Mouse (Mus musculus) ovary, postnatal 14 days (tissue): Measurements from ENCODE around the gene Gm15127.
"Not testable (repeated sequence)": the region's sequence is repeated elsewhere in the genome, so short reads cannot be mapped to it uniquely, and the experiment has no call there.

ENCODE experiments used
- DNase-seq: peaks from one replicate; pipeline ENCODE4 v3.0.0; 2022; ENCODE audit warnings: low spot score

Gene Gm15127

DNA sequence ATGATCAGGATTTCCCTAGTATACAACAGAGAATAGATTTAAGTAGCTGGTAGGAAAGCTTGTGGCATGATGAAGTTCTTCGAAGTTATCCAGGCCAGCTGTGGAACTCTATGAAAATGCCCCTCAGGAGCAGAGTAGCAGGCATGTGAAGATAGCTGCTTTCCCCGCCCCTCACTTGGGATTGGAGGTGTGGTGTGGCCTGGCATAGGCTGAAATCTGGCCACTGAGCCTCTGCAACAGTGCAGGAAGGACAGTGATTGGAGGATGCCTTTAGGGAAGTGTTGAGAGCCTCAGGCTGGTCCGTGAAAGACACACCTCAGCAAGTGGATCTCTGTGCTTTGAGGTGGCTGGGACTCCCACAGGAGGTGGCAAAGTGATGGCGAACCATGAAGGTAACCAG lies at the start of gene Gm15127:
TSS of gene Gm15127 (plus strand) at position 301 of the 400 bp plus-strand sequence.
- not testable (repeated sequence) for DNase-seq

DNA sequence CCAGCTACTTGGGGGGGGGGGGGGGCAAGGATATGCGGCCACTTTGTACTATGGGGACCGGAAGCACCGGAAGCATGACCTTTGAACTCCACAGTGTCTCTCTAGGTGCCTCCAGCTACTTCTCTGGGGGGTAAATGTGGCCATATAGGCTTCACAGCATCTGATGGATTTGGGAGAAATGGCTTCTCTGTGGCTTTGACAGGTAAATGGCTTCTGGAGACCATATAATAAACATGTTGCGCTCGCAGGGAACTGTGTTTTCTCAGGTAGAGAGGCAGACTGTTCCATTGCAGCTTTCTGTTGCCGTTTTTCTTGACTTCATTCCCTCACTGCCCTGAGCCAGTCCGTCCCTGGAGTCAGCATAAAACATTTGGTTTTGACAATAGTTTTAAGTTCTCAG lies 48.3 kb upstream of the Gm15127 start, which contains the start of gene Gm8334:
TSS of gene Gm8334 (minus strand) at position 101 of the 400 bp plus-strand sequence.
- not testable (repeated sequence) for DNase-seq

DNA sequence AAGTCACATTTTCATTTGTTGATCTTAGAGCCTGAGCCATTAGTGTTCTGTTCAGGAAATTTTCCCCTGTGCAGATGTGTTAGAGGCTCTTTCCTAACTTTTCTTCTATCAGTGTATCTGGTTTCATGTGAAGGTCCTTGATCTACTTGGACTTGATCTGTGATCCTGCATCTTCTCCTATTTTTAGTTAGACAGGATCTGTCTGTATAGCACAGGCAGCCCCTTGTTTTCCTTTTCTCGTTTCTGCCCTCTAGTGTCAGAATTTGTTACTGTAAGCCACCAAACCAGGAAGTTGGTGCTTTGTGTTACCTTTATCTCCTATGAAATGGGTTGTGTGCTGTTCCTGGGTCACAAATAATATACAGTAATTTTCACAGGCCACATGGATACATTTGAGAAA lies 12.9 kb downstream of the Gm15127 start:
- peak; percentile 0 for DNase-seq
